Mouse (Mus musculus): ENCODE results near the gene Med8. TPM values are rescaled to one million over a fixed set of nuclear protein-coding genes. Genes with fewer than 3 reads are reported as not detected.
A peak's percentile ranks its signal among the peaks of the same experiment; 100 is the strongest.

Med8 gene
- polyA plus RNA-seq, 1 experiment from 2014 or later = 115 TPM

DNA sequence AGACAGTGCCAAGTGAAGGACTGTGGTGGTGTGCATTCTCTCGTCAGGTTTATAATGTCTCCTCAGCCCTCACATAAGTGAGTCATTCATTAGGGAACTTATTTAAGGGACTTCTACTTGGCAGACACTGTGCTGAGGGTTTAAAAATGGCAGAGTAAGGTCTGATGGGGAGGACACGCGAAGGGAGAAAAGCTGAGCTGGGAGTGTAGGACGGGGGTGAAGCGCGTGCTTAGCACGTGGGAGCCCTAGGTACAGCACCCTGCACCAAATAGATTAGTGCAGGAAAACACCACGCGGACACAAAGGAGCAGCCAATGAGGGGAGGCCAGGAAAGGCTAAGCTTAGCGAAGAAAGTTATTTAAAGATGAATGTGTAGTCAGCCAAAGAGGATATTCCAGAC, 36.0 kb downstream of the Med8 start:
- no peak for ATAC-seq (replicated peaks)
- 80% methylated on average over 10 of the region's 10 CpGs for WGBS

DNA sequence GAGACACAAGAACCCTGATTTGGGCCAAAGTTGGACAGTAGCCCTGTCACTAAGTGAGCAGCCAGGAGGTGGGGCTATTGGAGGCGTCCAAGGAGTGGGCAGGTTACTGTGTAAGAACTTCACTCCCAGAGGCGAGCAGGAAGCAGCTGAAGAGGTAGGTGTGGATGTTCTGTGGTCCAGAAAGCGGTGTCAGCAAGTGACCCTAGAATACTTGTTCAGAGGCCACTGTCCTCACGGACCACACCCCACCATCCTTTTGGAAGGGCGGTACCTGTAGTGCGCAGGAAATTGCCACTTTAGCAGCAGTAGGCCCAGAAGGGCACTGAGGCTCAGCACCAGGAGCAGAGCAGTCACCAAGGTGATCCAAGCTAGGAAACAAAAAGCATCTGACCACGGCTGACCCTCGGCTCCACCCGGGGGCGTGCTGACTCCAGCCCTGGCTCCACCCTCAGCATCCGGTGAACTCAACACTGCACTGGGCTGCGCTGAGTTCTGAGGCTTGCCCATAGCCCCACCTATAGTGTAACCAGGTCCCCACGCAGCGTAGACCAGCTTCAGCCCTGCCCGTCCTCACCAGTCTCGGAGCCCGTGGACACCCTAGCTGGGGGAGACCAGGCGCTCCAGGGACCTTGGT, 36.8 kb downstream of the Med8 start:
- ATAC-seq (replicated peaks) = peak; percentile 73
- peak overlapping the region; percentile 42 for H3K4me3 ChIP-seq
- H3K9ac ChIP-seq (replicated peaks) = peak overlapping the region; percentile 23
- peak overlapping the region; percentile 79 for H3K4me2 ChIP-seq (replicated peaks)
- no peaks in the 10 kb centered on the region for H3K9me3 ChIP-seq
- no peaks in the 10 kb centered on the region for H3K36me3 ChIP-seq
- H3K4me1 ChIP-seq = peaks cover 16% of the 10 kb centered on the region
- H3K27me3 ChIP-seq = no peaks in the 10 kb centered on the region
- no peak overlapping the region for H3K27ac ChIP-seq (replicated peaks)
- 19% methylated on average over 18 of the region's 18 CpGs for WGBS

More for the DNA sequence above, 36.0 kb downstream of the Med8 start:
- Histone ChIP-seq H3K36me3 (no peaks in the 10 kb centered on the region), H3K9ac (replicated peaks) (no peak overlapping the region), H3K4me1 (peaks cover 16% of the 10 kb centered on the region), H3K27ac (replicated peaks) (no peak overlapping the region), H3K4me2 (replicated peaks) (no peak overlapping the region), H3K27me3 (no peaks in the 10 kb centered on the region), H3K4me3 (no peak overlapping the region), H3K9me3 (no peaks in the 10 kb centered on the region)

DNA sequence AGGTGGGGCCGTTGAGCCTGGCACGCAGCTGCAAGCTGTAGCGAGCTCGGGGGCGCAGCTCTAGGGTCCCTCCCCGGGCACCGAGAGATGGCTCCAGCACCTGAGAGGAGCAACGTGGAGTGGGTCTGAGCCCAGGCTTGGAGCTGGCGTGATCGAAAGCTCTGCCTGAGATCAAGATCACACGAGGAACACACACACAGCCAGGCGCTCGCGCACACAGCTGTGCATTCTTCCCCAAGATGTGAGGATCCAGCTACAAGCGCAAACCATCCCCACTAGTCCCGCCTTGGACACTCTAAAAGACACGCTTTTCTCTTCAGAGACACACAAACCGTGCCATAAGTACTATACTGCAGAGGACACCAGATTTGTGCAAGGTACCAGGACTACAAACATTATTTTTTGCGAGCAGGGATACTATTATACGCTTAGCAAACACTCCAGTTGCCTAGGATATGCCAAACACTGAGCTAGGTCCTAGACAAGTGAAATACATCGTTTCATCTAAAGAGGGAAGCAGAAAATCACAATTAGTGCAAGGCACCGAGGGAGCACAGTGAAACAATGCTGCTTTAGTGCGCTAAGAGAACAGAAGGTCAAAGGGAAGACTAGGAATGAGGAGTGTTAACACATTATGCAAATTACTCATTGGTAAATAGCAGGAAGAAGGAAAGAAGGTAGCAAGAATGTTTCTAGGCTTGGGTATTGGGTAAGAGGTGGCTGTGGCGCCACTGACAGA, 37.4 kb downstream of the Med8 start:
- ATAC-seq (replicated peaks) = peak; percentile 60
- H3K27me3 ChIP-seq = no peaks in the 10 kb centered on the region
- no peak overlapping the region for H3K27ac ChIP-seq (replicated peaks)
- peak overlapping the region; percentile 23 for H3K9ac ChIP-seq (replicated peaks)
- 14% methylated on average over 24 of the region's 24 CpGs for WGBS
- H3K4me2 ChIP-seq (replicated peaks) = peak overlapping the region; percentile 79
- no peaks in the 10 kb centered on the region for H3K9me3 ChIP-seq
- H3K4me3 ChIP-seq = peak overlapping the region; percentile 42
- peaks cover 16% of the 10 kb centered on the region for H3K4me1 ChIP-seq
- H3K36me3 ChIP-seq = no peaks in the 10 kb centered on the region

DNA sequence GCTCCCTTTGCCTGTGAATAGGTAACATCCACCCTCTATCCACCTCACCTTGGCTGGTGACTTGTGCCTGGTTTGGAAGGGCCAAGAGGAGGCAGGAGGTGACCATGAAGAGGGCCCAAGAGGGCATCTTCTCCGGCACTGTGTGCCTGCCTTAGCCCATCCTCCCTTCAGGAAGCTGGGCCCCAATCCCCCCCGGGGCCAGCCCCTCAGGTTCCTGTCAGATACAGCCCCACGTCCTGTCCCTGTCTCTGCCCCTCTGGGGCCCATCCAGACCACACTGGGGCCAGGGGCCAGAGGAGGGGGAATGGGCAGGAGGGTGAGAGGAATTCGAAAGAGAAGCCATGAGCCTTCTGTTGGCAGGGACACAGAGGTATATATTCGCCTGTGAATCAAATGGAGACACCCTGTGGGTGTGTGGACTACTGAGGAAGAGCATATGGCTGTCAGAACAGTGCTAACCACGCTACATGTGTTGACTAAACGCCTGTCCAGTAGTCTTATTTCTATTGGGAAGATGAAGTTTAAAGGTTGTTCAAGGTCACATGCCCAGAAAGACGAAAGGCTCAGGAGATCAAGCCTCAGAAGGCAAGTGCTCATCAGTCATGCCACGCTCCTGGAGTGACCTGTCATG, 48.3 kb downstream of the Med8 start, which contains the start of gene Mpl:
Gene Mpl, minus strand, starts transcription at position 169 of the 631 bp plus-strand sequence.
- Histone ChIP-seq H3K27ac (replicated peaks) (no peak within 1 kb of the TSS), H3K4me3 (no peak within 1 kb of the TSS), H3K36me3 (no peaks in the 10 kb centered on the region), H3K27me3 (no peaks in the 10 kb centered on the region), H3K9ac (replicated peaks) (no peak within 1 kb of the TSS), H3K4me2 (replicated peaks) (no peak within 1 kb of the TSS), H3K4me1 (no peaks in the 10 kb centered on the region), H3K9me3 (no peaks in the 10 kb centered on the region)
- WGBS = 75% methylated on average over 9 of the region's 9 CpGs
- ATAC-seq (replicated peaks) = no peak

DNA sequence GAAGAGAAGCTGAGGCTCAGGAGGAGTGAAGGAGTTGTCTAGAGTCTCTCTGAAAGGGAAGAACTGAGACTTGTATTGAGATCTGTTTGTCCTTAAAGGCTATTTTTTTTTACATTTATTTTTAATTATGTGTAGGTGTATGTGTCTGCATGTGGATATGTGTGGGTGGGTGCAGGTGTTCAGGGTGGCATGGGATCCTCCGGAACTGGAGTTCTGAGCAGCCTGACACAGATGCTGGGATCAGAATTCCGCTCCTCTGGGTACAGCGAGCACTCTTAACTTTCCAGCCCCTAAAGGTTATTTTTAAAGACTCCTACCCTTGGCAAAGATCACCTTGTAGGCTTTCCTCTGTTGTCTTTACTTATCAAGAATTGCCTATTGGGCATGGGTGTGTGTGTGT, 55.8 kb downstream of the Med8 start:
- Histone ChIP-seq H3K4me1 (no peaks in the 10 kb centered on the region), H3K4me2 (replicated peaks) (no peak overlapping the region), H3K27me3 (no peaks in the 10 kb centered on the region), H3K4me3 (no peak overlapping the region), H3K9ac (replicated peaks) (no peak overlapping the region), H3K9me3 (no peaks in the 10 kb centered on the region), H3K27ac (replicated peaks) (no peak overlapping the region), H3K36me3 (no peaks in the 10 kb centered on the region)
- 97% methylated on average over 3 of the region's 3 CpGs for WGBS
- ATAC-seq (replicated peaks) = no peak

Other genes with a start within 250 kb of the Med8 start
- gene Kdm4a, start 229.3 kb upstream of the Med8 start, polyA plus RNA-seq (2015; fragmentation: Nextera tagmentation; extraction: Ambion mirVana) = 62.9 and 63.8 TPM in 2 replicates
- 75.9 and 76.1 TPM in 2 replicates for gene Ptprf, start 117.9 kb upstream of the Med8 start, polyA plus RNA-seq (2015; fragmentation: Nextera tagmentation; extraction: Ambion mirVana)
- gene Szt2, start 64 bp upstream of the Med8 start, polyA plus RNA-seq (2015; fragmentation: Nextera tagmentation; extraction: Ambion mirVana) = 10.9 and 12.7 TPM in 2 replicates
- gene Elovl1, start 18.8 kb downstream of the Med8 start, polyA plus RNA-seq (2015; fragmentation: Nextera tagmentation; extraction: Ambion mirVana) = 21.3 and 21.4 TPM in 2 replicates
- gene Cdc20, start 28.0 kb downstream of the Med8 start, polyA plus RNA-seq (2015; fragmentation: Nextera tagmentation; extraction: Ambion mirVana) = 123 and 130 TPM in 2 replicates
- 0.08 and 0.09 TPM in 2 replicates for gene Mpl, start 48.2 kb downstream of the Med8 start, polyA plus RNA-seq (2015; fragmentation: Nextera tagmentation; extraction: Ambion mirVana)
- gene Tie1, start 80.7 kb downstream of the Med8 start, polyA plus RNA-seq (2015; fragmentation: Nextera tagmentation; extraction: Ambion mirVana) = 12.3 and 14.0 TPM in 2 replicates
- gene 2610528J11Rik, start 117.7 kb downstream of the Med8 start, polyA plus RNA-seq (2015; fragmentation: Nextera tagmentation; extraction: Ambion mirVana) = not detected in 2 replicates
- gene Tmem125, start 134.7 kb downstream of the Med8 start, polyA plus RNA-seq (2015; fragmentation: Nextera tagmentation; extraction: Ambion mirVana) = 0.09 and 0.27 TPM in 2 replicates
- gene Cfap57, start 211.4 kb downstream of the Med8 start, polyA plus RNA-seq (2015; fragmentation: Nextera tagmentation; extraction: Ambion mirVana) = 0.52 and 0.73 TPM in 2 replicates
- gene Ebna1bp2, start 211.5 kb downstream of the Med8 start, polyA plus RNA-seq (2015; fragmentation: Nextera tagmentation; extraction: Ambion mirVana) = 140 and 150 TPM in 2 replicates
- not detected in 2 replicates for gene Olfr62, start 249.6 kb downstream of the Med8 start, polyA plus RNA-seq (2015; fragmentation: Nextera tagmentation; extraction: Ambion mirVana)